Mouse (Mus musculus) liver, embryonic 14.5 days (tissue): ENCODE results near the gene Slc22a1.

Experiments
- CTCF ChIP-seq: IDR thresholded peaks from 2 replicates; pipeline ENCODE4 v1.5.1; 2016; ENCODE audit warnings: antibody characterized with exemption, low read depth, control low read depth
- EP300 ChIP-seq: IDR thresholded peaks from 2 replicates; pipeline ENCODE4 v1.6.1; 2016; ENCODE audit warnings: antibody characterized with exemption, low read depth

- TF ChIP-seq EP300 = no peak
- TF ChIP-seq CTCF = no peak
These were observed 16.3 kb upstream of the Slc22a1 start for GRCm38 (mm10) chr17:12691899-12692298.
